Mouse (Mus musculus) limb, embryonic 14.5 days (tissue): Measurements from ENCODE around the gene Gcc2. TPM values are rescaled to one million over a fixed set of nuclear protein-coding genes. Genes with fewer than 3 reads are reported as not detected.

Source experiments
- ATAC-seq: fragments of 200-750 bp; cut with Nextera tagmentation; 2 replicates; pipeline ENCODE4 v1.8.0; 2017; ENCODE audit warnings: low read depth, moderate number of reproducible peaks, moderate TSS enrichment; ENCODE audit not compliant: low FRiP score
- DNase-seq: peaks from one replicate; pipeline ENCODE4 v3.0.0-alpha.2; 2015; ENCODE audit warnings: low spot score
- H3K27ac ChIP-seq: fragments of 300-500 bp; sonication (generic); replicated peaks from 2 replicates; pipeline ENCODE4 v1.5.1; 2014; ENCODE audit warnings: low read depth, mild to moderate bottlenecking, low read length, moderate library complexity, mixed read lengths
- H3K27me3 ChIP-seq: fragments of 300-500 bp; sonication (generic); 2 replicates; pipeline ENCODE4 v1.6.1; 2014; ENCODE audit warnings: low read length, mixed read lengths; ENCODE audit not compliant: control insufficient read depth, insufficient read depth
- H3K36me3 ChIP-seq: fragments of 300-500 bp; sonication (generic); 2 replicates; pipeline ENCODE4 v1.6.1; 2014; ENCODE audit warnings: mild to moderate bottlenecking, low read length, moderate library complexity, mixed read lengths; ENCODE audit not compliant: control insufficient read depth, insufficient read depth
- H3K4me1 ChIP-seq: fragments of 300-500 bp; sonication (generic); 2 replicates; pipeline ENCODE4 v1.6.1; 2014; ENCODE audit warnings: antibody characterized with exemption, low read length, mixed read lengths; ENCODE audit not compliant: control insufficient read depth, insufficient read depth
- H3K4me2 ChIP-seq: fragments of 300-500 bp; sonication (generic); replicated peaks from 2 replicates; pipeline ENCODE4 v1.6.1; 2014; ENCODE audit warnings: low read depth, mild to moderate bottlenecking, low read length, moderate library complexity; ENCODE audit not compliant: severe bottlenecking
- H3K4me3 ChIP-seq: fragments of 300-500 bp; sonication (generic); replicated peaks from 2 replicates; pipeline ENCODE4 v1.5.1; 2014; ENCODE audit warnings: low read length
- H3K9ac ChIP-seq: fragments of 300-500 bp; sonication (generic); 2 replicates; pipeline ENCODE4 v1.6.1; 2014; ENCODE audit warnings: mild to moderate bottlenecking, low read depth, low read length, moderate library complexity; ENCODE audit not compliant: severe bottlenecking
- H3K9me3 ChIP-seq: fragments of 300-500 bp; sonication (generic); 2 replicates; pipeline ENCODE4 v1.6.1; 2016; ENCODE audit warnings: low read length; ENCODE audit not compliant: control insufficient read depth
- POLR2A ChIP-seq: fragments of 200-500 bp; IDR thresholded peaks from 2 replicates; pipeline ENCODE4 v1.8.0; 2012; ENCODE audit warnings: inconsistent platforms, mild to moderate bottlenecking, moderate library complexity, borderline replicate concordance; ENCODE audit not compliant: insufficient read depth, insufficient read length; ENCODE audit errors: extremely low read depth
- WGBS: fragments of 180-500 bp; shearing (Covaris S2); extraction: QIAGEN DNeasy Blood & Tissue Kit; methylation state at CpG from one replicate; pipeline ENCODE4 v1.1.7; 2014; 5-methylcytosine and 5-hydroxymethylcytosine counted together
- polyA plus RNA-seq, 2 experiments: library from polyadenylated mRNA; depleted of rRNA in 1 of 2; stranded (reverse) in 1 of 2; unstranded in 1 of 2; fragments of >200 nt; fragmentation: Nextera tagmentation in 1 of 2; extraction: Ambion mirVana in 1 of 2; gene quantifications; 2 replicates each; pipeline versions ENCODE4 v1.2.1 to v1.2.3; 2012 to 2014

The Gcc2 gene
- polyA plus RNA-seq, 2 experiments, result 29.3 to 42.5 TPM

GRCm38 (mm10) chr10:58342199-58342598 is 86.9 kb downstream of the Gcc2 start:
- no peak for TF ChIP-seq POLR2A
- 82% methylated on average over 2 of the region's 2 CpGs for WGBS
- Histone ChIP-seq H3K27me3 (no peaks in the 10 kb centered on the region), H3K4me1 (peaks cover 8% of the 10 kb centered on the region; the same call in 1 of the 2 replicates), H3K9ac (no peak overlapping the region), H3K9me3 (no peaks in the 10 kb centered on the region), H3K4me2 (no peak overlapping the region), H3K36me3 (no peaks in the 10 kb centered on the region; the same call in none of the 2 replicates), H3K4me3 (no peak overlapping the region), H3K27ac (no peak overlapping the region)
- ATAC-seq (no peak), DNase-seq (no peak)

DNA sequence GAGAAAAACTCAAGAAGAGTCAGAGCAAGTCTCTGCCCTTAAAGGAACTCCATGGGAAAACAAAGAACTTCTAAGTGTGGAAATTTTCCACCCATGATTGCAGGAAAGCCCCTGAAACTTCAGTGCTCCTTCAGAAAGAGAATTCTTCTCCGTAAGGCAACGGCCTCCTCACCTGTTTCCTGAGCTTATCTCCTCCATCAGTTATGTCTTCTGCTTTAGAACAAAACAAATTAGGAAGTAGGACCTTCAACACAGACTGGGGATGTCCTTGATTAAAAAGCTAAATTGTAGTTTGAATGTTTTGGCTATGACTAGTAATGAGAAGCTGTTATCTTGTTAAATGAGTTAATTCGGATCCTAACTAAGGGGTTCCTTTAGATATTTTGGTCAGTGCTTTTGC is 88.3 kb downstream of the Gcc2 start:
- no peak overlapping the region for H3K4me3 ChIP-seq

GRCm38 (mm10) chr10:58350600-58350999 is 95.3 kb downstream of the Gcc2 start:
- no peak overlapping the region for H3K9ac ChIP-seq
- no peak overlapping the region for H3K27ac ChIP-seq
- no peak for ATAC-seq
- H3K4me1 ChIP-seq, result no peaks in the 10 kb centered on the region
- no peaks in the 10 kb centered on the region for H3K27me3 ChIP-seq
- 92% methylated on average over 3 of the region's 3 CpGs for WGBS
- H3K9me3 ChIP-seq, result no peaks in the 10 kb centered on the region
- DNase-seq, result no peak
- no peak for TF ChIP-seq POLR2A
- H3K4me2 ChIP-seq, result no peak overlapping the region
- H3K36me3 ChIP-seq, result 0 out of 2 replicates have a peak, but pooled peaks cover 3% of the 10 kb centered on the region
- H3K4me3 ChIP-seq, result no peak overlapping the region

More for the DNA sequence above, 88.3 kb downstream of the Gcc2 start:
- Histone ChIP-seq H3K36me3 (no peaks in the 10 kb centered on the region; the same call in 1 of the 2 replicates), H3K9ac (no peak overlapping the region), H3K4me1 (peaks cover 8% of the 10 kb centered on the region; the same call in 1 of the 2 replicates), H3K9me3 (no peaks in the 10 kb centered on the region), H3K4me2 (no peak overlapping the region), H3K27ac (no peak overlapping the region), H3K27me3 (no peaks in the 10 kb centered on the region)
- no peak for DNase-seq
- 95% methylated on average over 3 of the region's 3 CpGs for WGBS
- no peak for ATAC-seq
- TF ChIP-seq POLR2A, result no peak

DNA sequence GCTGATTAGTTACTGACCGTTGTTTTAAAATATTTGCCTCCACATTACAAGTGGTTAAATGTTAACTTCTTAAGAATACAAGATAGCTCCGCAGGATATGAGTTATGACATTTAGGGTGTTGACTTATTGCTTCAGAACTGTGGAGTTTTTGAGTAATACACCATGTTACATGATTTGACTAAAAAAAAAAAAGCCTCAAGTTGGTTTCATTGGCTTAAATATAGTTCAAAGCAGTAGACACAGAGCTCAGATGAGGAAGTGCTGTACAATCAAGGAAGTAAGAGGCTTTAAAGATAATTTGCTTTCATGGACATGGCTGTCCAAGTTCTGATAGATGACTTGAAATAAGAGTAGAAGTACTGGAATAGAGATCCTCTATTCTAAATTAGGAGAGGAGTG is 96.4 kb downstream of the Gcc2 start:
- Histone ChIP-seq H3K4me3 (no peak overlapping the region), H3K9me3 (no peaks in the 10 kb centered on the region), H3K27ac (no peak overlapping the region), H3K4me2 (no peak overlapping the region), H3K36me3 (0 out of 2 replicates have a peak, but pooled peaks cover 3% of the 10 kb centered on the region), H3K27me3 (no peaks in the 10 kb centered on the region), H3K4me1 (no peaks in the 10 kb centered on the region), H3K9ac (no peak overlapping the region)
- no peak for TF ChIP-seq POLR2A
- 89% methylated on average over 2 of the region's 2 CpGs for WGBS
- ATAC-seq (no peak), DNase-seq (no peak)

GRCm38 (mm10) chr10:58352364-58352763 is 97.1 kb downstream of the Gcc2 start:
- no peaks in the 10 kb centered on the region for H3K27me3 ChIP-seq
- H3K9ac ChIP-seq, result no peak overlapping the region
- H3K9me3 ChIP-seq, result no peaks in the 10 kb centered on the region
- no peaks in the 10 kb centered on the region for H3K4me1 ChIP-seq
- no peak for DNase-seq
- no peak for ATAC-seq
- H3K36me3 ChIP-seq, result 0 out of 2 replicates have a peak, but pooled peaks cover 3% of the 10 kb centered on the region
- H3K4me3 ChIP-seq, result no peak overlapping the region
- no peak overlapping the region for H3K4me2 ChIP-seq
- no peak overlapping the region for H3K27ac ChIP-seq
- no peak for TF ChIP-seq POLR2A
- 38% methylated on average over 3 of the region's 3 CpGs for WGBS

DNA sequence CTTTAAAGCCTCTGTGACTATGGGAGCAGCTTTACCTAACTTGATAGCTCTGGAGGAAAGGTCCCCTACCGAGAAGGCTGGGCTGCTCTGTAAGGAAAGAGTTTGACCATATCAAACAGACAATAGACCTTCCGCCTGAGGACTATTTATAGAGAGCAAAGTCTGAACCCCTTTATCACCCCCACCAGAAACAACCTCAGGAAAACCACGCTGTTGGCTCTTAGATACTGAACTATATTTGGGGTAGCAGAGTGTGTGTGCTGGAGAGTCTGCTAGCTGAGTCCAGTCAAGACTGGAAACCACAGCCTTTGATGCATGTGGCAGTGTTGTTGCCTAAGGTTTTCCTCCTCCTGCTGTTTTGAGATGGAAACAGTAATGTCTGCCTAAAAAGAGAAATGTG is 99.3 kb downstream of the Gcc2 start:
- Histone ChIP-seq H3K27ac (no peak overlapping the region), H3K27me3 (no peaks in the 10 kb centered on the region), H3K9ac (no peak overlapping the region), H3K36me3 (peaks cover 3% of the 10 kb centered on the region; the same call in 1 of the 2 replicates), H3K4me2 (no peak overlapping the region), H3K4me1 (no peaks in the 10 kb centered on the region), H3K9me3 (no peaks in the 10 kb centered on the region), H3K4me3 (no peak overlapping the region)
- no peak for ATAC-seq
- WGBS, result 53% methylated on average over 3 of the region's 3 CpGs
- DNase-seq, result no peak
- no peak for TF ChIP-seq POLR2A

Other genes starting within 250 kb of the Gcc2 start
- not detected in 2 replicates for gene AW822073, start 30.6 kb upstream of the Gcc2 start, polyA plus RNA-seq (2012; rRNA removed)
- not detected in 2 replicates for gene AW822073, start 30.6 kb upstream of the Gcc2 start, polyA plus RNA-seq (2014; fragmentation: Nextera tagmentation; extraction: Ambion mirVana)
- gene Duxf3, start 22.8 kb upstream of the Gcc2 start, polyA plus RNA-seq (2012; rRNA removed), result not detected in 2 replicates
- not detected in 2 replicates for gene Duxf3, start 22.8 kb upstream of the Gcc2 start, polyA plus RNA-seq (2014; fragmentation: Nextera tagmentation; extraction: Ambion mirVana)
- not detected in 2 replicates for gene Gm4981, start 18.8 kb upstream of the Gcc2 start, polyA plus RNA-seq (2012; rRNA removed)
- not detected in 2 replicates for gene Gm4981, start 18.8 kb upstream of the Gcc2 start, polyA plus RNA-seq (2014; fragmentation: Nextera tagmentation; extraction: Ambion mirVana)
- 37.3 and 39.9 TPM in 2 replicates for gene Lims1, start 68.0 kb downstream of the Gcc2 start, polyA plus RNA-seq (2012; rRNA removed)
- gene Lims1, start 68.0 kb downstream of the Gcc2 start, polyA plus RNA-seq (2014; fragmentation: Nextera tagmentation; extraction: Ambion mirVana), result 109 and 111 TPM in 2 replicates
- 11.1 and 15.3 TPM in 2 replicates for gene Ranbp2, start 191.4 kb downstream of the Gcc2 start, polyA plus RNA-seq (2012; rRNA removed)
- 27.0 and 28.5 TPM in 2 replicates for gene Ranbp2, start 191.4 kb downstream of the Gcc2 start, polyA plus RNA-seq (2014; fragmentation: Nextera tagmentation; extraction: Ambion mirVana)
- gene Ccdc138, start 242.5 kb downstream of the Gcc2 start, polyA plus RNA-seq (2012; rRNA removed), result 3.8 and 4.9 TPM in 2 replicates
- gene Ccdc138, start 242.5 kb downstream of the Gcc2 start, polyA plus RNA-seq (2014; fragmentation: Nextera tagmentation; extraction: Ambion mirVana), result 5.9 and 6.5 TPM in 2 replicates